Mouse (Mus musculus) brain, embryonic 18.5 days (tissue): ENCODE results near the gene Sh3bp1.

Experiments
- DNase-seq: peaks from one replicate; pipeline ENCODE4 v3.0.0-alpha.2; 2012; ENCODE audit warnings: low read depth, low spot score

Sh3bp1 gene

GRCm38 (mm10) chr15:78915660-78916017 lies 16.1 kb downstream of the Sh3bp1 start:
- DNase-seq = peak; percentile 67

DNA sequence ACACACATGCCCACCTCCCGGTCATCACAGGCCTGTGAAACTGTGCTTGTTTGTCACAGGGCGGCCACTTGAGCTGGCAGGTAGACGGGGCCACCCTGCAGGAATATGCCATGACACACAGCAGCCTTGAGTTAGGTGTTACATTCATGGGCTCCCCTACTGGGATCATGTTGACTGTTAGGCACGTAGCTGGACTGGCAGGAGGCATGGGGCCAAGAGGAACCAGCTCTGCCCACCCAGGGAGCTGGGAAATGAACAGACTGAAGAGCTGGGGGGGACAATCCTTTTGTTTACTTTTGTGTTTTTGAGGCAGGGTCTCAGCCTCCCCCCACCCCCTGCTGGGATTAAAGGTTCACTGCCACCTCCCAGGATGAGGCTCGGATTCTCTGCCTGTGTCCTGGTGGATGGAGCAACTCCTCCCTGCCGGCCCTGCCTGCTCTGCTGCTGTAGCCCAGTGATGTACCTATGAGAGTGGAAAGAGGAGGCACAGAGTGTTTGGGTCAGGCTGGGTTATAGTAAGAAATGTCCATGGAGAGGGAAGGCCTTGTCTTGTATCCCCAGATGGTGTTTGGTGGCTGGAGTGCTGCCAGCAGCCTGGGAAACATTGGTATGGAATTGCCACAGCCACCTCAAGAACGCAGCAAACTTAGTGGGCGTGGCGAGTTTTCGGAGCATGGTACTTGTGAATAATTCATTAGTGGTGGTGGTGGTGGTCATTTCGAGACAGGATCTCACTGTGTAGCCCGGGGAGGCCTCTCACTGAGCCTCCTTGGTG lies 16.7 kb downstream of the Sh3bp1 start:
- no peak for DNase-seq

DNA sequence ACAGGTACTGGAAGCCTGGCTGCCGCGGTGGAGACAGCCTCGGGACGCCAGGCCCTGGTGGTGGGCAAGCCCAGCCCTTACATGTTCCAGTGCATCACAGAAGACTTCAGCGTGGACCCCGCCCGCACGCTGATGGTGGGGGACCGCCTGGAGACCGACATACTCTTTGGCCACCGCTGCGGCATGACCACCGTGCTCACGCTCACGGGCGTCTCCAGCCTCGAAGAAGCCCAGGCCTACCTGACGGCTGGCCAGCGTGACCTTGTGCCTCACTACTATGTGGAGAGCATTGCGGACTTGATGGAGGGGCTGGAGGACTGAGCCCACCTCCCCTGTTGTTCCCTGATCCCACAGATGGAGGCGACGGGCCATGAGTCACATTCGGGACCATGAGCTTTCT lies 18.6 kb downstream of the Sh3bp1 start:
- DNase-seq = no peak

DNA sequence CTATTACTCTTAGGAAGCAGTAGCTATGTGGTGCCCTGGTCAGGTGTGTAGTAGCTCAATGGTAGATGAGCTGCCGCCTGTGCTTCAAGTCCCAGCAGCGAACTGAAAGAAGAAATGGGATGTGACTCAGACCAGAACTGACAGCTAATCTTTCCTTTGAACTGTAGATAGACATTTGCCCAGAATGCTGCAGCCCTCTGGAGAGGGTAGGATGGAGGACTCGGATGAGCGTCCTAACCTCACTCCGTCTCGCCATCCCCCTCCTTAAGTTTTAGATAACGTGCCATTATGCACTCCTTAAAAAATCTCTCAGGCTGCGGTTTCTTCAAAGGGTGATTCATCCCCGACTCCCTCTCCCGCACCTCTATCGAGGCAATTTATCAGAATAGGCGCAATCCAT lies 20.3 kb downstream of the Sh3bp1 start:
- no peak for DNase-seq

DNA sequence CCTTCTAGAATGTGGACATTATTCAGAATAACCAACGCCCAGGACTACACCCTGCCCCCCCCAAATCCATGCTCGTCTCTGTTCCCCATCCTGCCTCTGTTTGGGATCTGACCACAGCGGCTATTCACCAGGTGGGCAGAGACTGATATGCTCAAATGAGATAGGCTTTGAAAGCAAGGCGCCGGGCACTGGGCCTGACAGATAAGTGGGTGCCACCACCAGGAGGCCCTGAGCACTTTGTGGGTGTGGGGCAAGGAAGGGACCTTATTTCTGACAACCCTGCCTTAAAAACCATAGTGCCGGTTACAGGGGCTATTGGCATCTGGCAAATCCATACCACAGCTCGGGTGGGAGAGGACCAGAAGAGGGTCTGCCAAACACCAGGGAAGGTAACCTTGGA lies 23.1 kb downstream of the Sh3bp1 start:
- DNase-seq = no peak

DNA sequence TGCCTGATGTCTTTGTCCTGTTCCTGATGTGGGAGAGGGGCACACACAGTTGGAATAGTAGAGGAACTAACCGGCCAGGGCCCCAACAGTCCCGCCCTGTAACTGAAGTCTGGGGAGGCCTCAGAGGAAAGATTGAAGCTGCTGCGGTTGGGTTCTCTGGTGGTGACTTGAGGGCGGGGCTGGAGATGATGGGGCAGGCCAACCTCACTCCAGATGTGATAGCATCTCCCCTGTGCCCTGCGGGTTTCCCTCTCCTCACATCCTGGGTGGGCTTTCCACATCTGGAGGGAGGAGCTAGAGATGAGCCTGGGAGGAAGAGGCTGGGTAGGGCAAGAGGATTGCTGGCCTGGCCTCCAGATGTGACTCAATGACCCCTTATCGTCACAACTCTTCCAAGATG lies 24.0 kb downstream of the Sh3bp1 start:
- no peak for DNase-seq

DNA sequence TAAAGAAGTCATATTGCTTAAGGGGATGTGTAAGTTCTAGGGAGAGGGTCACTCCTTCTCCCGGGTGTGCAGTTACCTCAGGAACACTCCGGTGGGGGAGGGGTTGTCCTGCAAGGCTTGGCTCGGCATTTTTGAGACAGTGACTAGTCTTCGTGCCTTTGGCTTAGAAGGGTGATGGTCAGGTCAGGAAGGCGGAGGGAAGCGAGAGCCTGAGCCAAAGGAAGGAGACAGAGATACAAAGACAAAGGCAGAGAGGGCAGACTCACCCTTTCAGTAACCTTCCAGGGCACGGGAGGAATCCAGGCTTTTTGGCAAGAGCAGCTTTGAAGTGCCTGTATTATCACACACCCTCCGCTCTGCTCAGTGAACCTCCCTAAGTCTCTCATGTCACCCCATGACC lies 25.6 kb downstream of the Sh3bp1 start:
- no peak for DNase-seq

DNA sequence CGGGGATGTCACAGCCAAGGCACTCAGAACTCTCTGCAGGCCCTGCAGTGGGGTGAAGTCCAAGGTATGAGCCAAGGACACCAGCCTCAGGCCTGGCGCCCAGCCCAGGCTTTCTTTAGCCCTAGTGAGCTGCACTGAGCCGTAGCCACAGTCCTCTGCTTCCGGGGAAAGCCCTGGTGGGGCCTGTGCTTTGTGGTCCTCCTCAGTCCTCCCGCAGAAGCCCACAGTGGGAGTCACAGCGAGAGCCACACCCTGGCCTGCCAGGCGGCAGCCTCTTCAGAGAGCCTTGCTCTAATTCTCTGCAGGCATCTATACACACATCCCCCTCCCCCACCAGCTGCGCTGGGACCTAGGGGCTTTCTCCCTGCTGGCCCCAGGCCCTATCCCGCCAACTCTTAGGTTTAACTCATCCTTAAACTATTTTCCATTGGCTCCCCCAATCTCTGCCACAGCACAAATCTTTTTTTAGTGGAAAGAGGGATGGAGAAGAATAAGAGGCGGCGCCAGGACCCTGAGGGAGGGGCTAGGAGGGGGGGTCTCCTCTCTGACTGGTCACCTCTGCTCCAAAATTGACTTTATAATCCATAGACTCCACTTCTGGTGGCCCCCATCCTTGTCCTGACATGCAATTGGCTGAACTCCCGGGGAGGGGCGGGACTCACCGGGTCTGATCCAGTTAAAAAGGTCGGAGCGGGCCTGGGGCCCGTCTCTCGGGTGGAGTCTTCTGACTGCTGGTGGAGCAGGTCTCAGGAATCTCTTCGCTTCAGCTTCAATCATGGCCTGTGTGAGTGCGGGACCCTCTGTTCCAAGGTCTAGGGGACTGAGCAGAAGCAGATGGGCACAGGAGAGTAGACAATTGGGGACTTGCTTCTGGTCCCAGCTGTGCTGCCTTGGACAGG lies 26.7 kb downstream of the Sh3bp1 start, which contains the start of gene Lgals1:
TSS of gene Lgals1 (plus strand) at position 705 of the 899 bp plus-strand sequence.
- DNase-seq = no peak

DNA sequence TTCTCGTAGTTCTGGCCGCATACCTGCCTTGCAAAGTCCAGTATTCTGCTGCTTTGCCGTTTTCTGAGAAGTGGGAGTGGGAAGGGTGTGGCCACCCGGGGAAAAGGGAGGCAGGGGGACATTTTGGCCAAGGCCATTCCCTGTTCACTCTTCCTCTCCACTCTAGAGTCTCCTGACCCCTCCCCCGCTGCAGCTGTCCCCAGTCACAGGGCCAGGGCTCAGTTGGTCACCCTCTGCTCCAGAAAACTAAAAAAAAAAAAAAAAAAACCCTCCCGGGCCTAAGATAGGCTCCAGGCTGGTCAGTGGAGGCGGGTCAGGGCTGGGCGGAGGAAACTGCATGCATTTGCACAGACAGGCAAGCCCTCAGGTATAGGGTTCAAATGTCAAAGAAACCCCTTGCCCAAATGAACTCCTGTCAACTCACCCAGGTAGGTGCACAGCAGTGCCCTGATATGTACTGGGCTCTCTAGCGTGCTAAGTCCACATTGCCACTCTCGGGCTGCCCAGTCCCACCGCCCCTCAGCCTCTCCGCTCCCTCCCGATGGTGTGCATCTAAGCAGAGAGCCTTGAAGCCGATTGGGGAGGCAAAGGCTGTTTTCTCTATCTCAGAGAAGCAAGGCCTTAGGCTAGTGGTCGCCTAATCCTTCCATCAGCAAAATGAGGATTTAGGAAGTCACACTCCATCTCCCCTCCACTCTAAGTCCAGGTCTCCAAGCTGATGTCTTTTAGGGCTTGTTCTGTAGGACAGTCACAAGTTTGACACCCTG lies 27.6 kb downstream of the Sh3bp1 start:
- DNase-seq = no peak

DNA sequence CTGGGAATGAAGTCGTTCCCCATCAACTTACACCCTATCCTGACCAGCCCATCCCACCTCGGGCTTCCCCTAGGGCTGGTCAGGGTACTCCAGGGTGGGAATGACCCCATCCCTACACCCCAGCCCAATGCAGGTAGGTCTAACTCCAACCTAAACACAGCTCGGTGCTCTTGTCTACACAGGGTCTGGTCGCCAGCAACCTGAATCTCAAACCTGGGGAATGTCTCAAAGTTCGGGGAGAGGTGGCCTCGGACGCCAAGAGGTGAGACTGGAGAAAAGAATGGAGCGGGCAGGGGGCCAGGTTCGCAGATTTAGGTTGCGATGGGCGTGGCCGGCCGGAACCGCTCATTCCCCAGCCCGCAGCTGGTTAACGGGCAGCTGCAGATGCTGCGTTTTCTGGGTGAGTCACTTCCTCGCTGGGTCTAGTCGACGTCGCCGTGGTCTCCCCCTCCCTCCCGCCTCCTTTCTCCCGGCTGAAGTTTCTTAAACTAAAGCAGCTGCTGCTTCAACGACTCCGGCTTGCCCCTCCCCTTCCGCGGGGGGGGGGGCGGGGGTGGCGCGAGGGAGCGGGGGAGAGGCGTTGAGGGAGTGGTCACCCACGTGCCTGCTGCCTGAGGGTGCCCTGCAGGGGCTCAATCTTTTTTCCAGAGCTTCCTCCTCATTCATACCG lies 28.4 kb downstream of the Sh3bp1 start:
- no peak for DNase-seq

DNA sequence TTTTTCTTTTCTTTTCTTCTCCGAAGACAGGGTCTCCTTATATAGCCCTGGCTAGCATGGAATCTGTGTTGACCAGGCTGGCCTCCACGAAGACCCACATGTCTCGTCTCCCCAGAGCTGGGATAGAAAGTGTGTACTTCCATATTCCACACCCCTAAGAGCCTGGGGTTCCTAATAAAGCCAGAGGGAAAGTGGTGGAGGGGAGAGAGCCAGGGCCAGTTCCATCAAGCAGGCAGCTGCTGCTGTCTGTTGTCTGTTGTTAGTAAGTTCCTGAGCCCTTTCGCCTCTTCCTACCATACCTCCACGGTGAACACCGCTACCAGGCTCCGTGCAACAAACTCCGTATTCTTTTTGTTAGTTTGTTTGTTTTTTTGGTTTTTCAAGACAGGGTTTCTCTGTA lies 29.0 kb downstream of the Sh3bp1 start:
- DNase-seq = no peak

DNA sequence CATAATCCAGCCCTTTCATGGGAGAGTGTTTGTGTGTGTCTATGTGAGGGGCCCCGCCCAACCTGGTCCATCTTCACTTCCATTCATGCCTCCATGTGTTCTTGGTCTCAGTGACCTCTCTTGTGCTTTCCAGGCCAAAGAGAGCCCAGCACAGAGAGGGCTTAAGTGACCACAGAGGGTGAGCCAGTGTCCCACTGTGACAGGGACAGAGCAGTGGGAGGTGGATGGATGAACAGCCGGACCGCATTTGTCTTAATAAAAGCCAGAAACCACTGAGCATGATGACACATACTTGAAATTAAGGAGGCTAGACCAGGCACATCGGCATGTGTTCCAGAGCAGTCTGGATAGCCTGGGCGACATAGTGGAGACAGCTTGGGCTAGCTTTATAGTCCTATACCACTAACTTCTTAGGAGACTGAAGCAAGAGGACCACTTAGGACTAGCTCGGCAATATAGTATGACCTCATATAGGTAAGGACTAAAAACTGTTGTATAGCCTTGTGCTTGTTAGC lies 30.7 kb downstream of the Sh3bp1 start:
- no peak for DNase-seq

DNA sequence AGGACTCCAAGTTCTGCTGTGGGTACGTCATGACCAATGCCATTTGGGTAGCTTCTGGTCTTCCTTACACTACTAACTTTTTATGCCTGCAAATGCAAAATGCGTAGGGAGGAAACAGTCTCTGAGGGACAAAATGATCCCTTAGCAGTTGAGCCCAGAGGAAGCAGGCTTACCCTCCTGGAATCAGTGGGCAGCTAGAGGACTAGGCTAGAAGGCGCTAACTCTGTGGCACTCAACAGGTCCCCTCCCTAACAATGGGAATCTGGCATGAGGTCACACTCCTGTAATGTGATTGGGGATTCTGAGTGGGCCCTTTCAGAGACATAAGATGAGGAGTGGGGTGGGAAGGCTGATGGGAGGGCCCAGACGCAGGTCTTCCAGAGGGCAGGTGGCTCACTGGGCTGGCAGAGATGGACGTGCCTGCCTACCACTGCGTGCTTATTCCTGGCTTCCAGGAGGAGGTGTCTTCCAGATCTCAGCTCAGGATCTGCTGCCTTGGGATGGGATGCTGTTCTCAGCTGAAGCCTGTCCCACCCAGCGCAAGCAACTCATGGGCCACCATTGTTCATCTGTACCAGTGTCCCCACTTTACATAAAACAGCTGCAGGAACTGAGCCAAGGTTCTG lies 31.3 kb downstream of the Sh3bp1 start:
- no peak for DNase-seq

DNA sequence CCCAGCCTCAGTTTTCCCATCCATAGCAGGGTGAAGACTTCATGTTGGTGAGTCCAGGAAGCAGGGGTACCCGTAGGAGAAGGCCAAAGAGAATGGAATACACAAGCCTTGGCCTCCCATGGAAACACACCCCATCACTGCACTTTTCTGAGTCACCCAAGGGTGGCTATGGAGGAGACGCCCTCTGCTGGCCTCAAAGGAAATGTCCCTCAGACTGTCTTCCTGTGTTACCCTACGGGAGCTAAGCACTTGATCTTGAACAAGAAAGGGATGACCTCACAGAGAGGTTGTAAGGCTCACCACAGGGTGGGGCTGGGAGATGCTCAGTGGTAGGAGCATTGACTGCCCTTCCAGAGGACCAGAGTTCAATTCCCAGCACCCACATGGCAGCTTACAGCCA lies 32.0 kb downstream of the Sh3bp1 start:
- DNase-seq = no peak

- DNase-seq = peak; percentile 83
These were observed 35.3 kb downstream of the Sh3bp1 start, which contains the start of gene Nol12 for GRCm38 (mm10) chr15:78934784-78935320. TSS of gene Nol12 (plus strand) at chr15:78934933.

DNA sequence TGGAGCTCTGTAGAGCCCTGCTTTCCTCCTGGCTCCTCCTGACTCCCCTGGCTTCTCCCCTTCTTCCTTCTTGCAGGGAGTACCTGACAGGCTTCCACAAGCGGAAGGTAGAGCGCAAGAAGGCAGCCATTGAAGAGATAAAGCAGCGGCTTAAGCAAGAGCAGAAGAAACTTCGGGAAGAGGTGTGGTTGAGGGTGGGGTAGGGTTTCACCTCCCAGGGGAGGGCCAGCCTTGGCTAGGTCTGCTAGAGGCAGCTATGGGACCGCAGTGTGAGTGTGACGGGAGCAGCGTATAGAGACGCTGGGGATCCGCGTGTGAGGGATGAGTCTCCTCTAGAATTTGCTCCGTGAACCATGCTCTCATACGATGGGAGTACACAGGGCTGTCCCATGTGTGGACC lies 36.8 kb downstream of the Sh3bp1 start:
- no peak for DNase-seq

- DNase-seq = no peak
These were observed 37.7 kb downstream of the Sh3bp1 start for GRCm38 (mm10) chr15:78937311-78937710.

GRCm38 (mm10) chr15:78937963-78938362 lies 38.4 kb downstream of the Sh3bp1 start:
- no peak for DNase-seq

DNA sequence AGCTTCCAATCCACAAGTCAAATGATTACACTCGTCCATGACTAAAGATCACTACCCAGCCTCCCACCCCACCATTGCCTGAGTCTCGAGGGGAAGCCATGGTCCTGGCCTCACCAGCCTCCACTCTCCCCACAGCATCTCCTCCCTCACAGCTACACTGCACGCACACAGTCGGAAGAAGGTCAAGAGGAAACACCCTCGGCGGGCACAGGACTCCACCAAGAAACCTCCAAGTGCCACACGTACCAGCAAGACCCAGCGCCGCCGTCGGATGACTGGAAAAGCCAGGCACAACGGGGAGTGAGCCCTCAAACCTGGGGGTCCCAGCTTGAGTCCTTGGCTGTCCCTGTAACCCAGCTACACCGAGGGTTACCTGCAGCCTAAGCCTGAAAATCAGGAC lies 40.8 kb downstream of the Sh3bp1 start:
- no peak for DNase-seq

GRCm38 (mm10) chr15:78942663-78943062 lies 43.1 kb downstream of the Sh3bp1 start:
- no peak for DNase-seq

DNA sequence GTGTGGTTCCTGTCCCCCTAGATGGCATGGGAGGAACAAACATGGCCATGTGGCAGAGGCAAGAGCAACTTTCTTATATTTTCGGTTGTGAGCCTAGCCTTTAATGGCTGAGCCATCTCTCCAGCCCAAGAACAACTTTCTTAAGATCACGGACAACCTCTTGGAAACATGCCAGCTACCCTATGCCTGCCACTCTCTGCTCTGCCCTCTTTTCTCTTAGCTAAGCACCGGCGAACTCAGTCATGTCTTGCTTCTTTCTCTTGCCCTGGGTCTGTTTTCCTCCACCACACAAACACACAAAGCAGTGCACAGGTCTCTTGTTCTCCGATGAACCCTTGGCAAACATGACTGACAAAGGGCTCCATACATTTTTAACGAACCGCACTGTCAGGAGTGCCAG lies 46.7 kb downstream of the Sh3bp1 start:
- no peak for DNase-seq
